Mouse (Mus musculus) forebrain, embryonic 15.5 days (tissue): ENCODE results near the gene Gm26661. TPM values are rescaled to one million over a fixed set of nuclear protein-coding genes. Genes with fewer than 3 reads are reported as not detected.

Experiments used
- ATAC-seq: fragments of 200-750 bp; cut with Nextera tagmentation; replicated peaks from 2 replicates; pipeline ENCODE4 v1.8.0; 2017; ENCODE audit warnings: mild to moderate bottlenecking, moderate TSS enrichment, moderate library complexity
- H3K27ac ChIP-seq: fragments of 300-500 bp; sonication (generic); replicated peaks from 2 replicates; pipeline ENCODE4 v1.5.1; 2015; ENCODE audit warnings: mild to moderate bottlenecking, inconsistent platforms
- H3K27me3 ChIP-seq: fragments of 300-500 bp; sonication (generic); 2 replicates; pipeline ENCODE4 v1.6.1; 2015; ENCODE audit warnings: inconsistent platforms
- H3K36me3 ChIP-seq: fragments of 300-500 bp; sonication (generic); 2 replicates; pipeline ENCODE4 v1.6.1; 2015; ENCODE audit warnings: mild to moderate bottlenecking, inconsistent platforms
- H3K4me1 ChIP-seq: fragments of 300-500 bp; sonication (generic); 2 replicates; pipeline ENCODE4 v1.6.1; 2015; ENCODE audit warnings: inconsistent platforms
- H3K4me2 ChIP-seq: fragments of 300-500 bp; sonication (generic); replicated peaks from 2 replicates; pipeline ENCODE4 v1.6.1; 2015; ENCODE audit warnings: mild to moderate bottlenecking, inconsistent platforms
- H3K4me3 ChIP-seq: fragments of 300-500 bp; sonication (generic); 2 replicates; pipeline ENCODE4 v1.5.1; 2015; ENCODE audit warnings: mild to moderate bottlenecking, inconsistent platforms
- H3K9ac ChIP-seq: fragments of 300-500 bp; sonication (generic); replicated peaks from 2 replicates; pipeline ENCODE4 v1.6.1; 2015; ENCODE audit warnings: mild to moderate bottlenecking, inconsistent platforms
- H3K9me3 ChIP-seq: fragments of 300-500 bp; sonication (generic); 2 replicates; pipeline ENCODE4 v1.6.1; 2016; ENCODE audit warnings: inconsistent platforms
- WGBS: fragments of 180-500 bp; shearing (Covaris S2); methylation state at CpG from one replicate; pipeline ENCODE4 v1.1.7; 2015; ENCODE audit warnings: mixed read lengths; 5-methylcytosine and 5-hydroxymethylcytosine counted together
- polyA plus RNA-seq: library from polyadenylated mRNA; unstranded; fragments of >200 nt; fragmentation: Nextera tagmentation; extraction: Ambion mirVana; gene quantifications from 2 replicates; pipeline ENCODE4 v1.2.1, GENCODE M21; 2015

Gene Gm26661
- polyA plus RNA-seq, 1 experiment from 2014 or later = not detected

GRCm38 (mm10) chr14:7826151-7826937, 35.0 kb downstream of the Gm26661 start:
- no peaks in the 10 kb centered on the region for H3K27me3 ChIP-seq
- H3K36me3 ChIP-seq = no peaks in the 10 kb centered on the region
- no peak overlapping the region for H3K4me3 ChIP-seq
- H3K4me1 ChIP-seq = peaks cover 37% of the 10 kb centered on the region
- ATAC-seq = peak; percentile 85
- peak overlapping the region; percentile 70 for H3K27ac ChIP-seq
- whole genome bisulfite sequencing = 19% methylated on average over 10 of the region's 10 CpGs
- H3K9me3 ChIP-seq = no peaks in the 10 kb centered on the region
- H3K4me2 ChIP-seq = no peak overlapping the region
- H3K9ac ChIP-seq = no peak overlapping the region

- Histone ChIP-seq H3K4me3 (no peak overlapping the region), H3K9ac (no peak overlapping the region), H3K36me3 (no peaks in the 10 kb centered on the region), H3K27ac (no peak overlapping the region), H3K27me3 (no peaks in the 10 kb centered on the region), H3K9me3 (no peaks in the 10 kb centered on the region), H3K4me2 (no peak overlapping the region), H3K4me1 (peaks cover 28% of the 10 kb centered on the region)
- ATAC-seq = no peak
- 92% methylated on average over 2 of the region's 2 CpGs for WGBS
These were observed 37.8 kb downstream of the Gm26661 start for GRCm38 (mm10) chr14:7829181-7829580.

GRCm38 (mm10) chr14:7831770-7832439, 40.5 kb downstream of the Gm26661 start:
- H3K36me3 ChIP-seq = no peaks in the 10 kb centered on the region
- no peak overlapping the region for H3K4me2 ChIP-seq
- no peak for ATAC-seq
- H3K27ac ChIP-seq = no peak overlapping the region
- WGBS = 36% methylated on average over 1 of the region's 1 CpGs
- H3K9ac ChIP-seq = no peak overlapping the region
- H3K27me3 ChIP-seq = no peaks in the 10 kb centered on the region
- H3K4me3 ChIP-seq = no peak overlapping the region
- no peaks in the 10 kb centered on the region for H3K9me3 ChIP-seq
- peaks cover 10% of the 10 kb centered on the region; the same call in 1 of the 2 replicates for H3K4me1 ChIP-seq

- Histone ChIP-seq H3K9ac (no peak overlapping the region), H3K9me3 (no peaks in the 10 kb centered on the region), H3K4me1 (peaks cover 5% of the 10 kb centered on the region; the same call in 1 of the 2 replicates), H3K4me3 (no peak overlapping the region), H3K27ac (no peak overlapping the region), H3K4me2 (no peak overlapping the region), H3K36me3 (no peaks in the 10 kb centered on the region), H3K27me3 (no peaks in the 10 kb centered on the region)
- ATAC-seq = no peak
- WGBS = 98% methylated on average over 5 of the region's 5 CpGs
These were observed 41.0 kb downstream of the Gm26661 start for GRCm38 (mm10) chr14:7832440-7832783.

GRCm38 (mm10) chr14:7833458-7833857, 42.1 kb downstream of the Gm26661 start:
- Histone ChIP-seq H3K4me2 (no peak overlapping the region), H3K4me1 (0 out of 2 replicates have a peak, but pooled peaks cover 4% of the 10 kb centered on the region)

GRCm38 (mm10) chr14:7838564-7839089, 47.2 kb downstream of the Gm26661 start:
- Histone ChIP-seq H3K27ac (no peak overlapping the region), H3K9me3 (no peaks in the 10 kb centered on the region), H3K4me1 (peaks cover 7% of the 10 kb centered on the region; the same call in 1 of the 2 replicates), H3K36me3 (no peaks in the 10 kb centered on the region), H3K4me2 (no peak overlapping the region), H3K9ac (no peak overlapping the region), H3K27me3 (no peaks in the 10 kb centered on the region), H3K4me3 (no peak overlapping the region)
- ATAC-seq = no peak
- 83% methylated on average over 5 of the region's 5 CpGs for WGBS

More at GRCm38 (mm10) chr14:7833458-7833857, 42.1 kb downstream of the Gm26661 start:
- Histone ChIP-seq H3K27me3 (no peaks in the 10 kb centered on the region), H3K9me3 (no peaks in the 10 kb centered on the region), H3K9ac (no peak overlapping the region), H3K36me3 (no peaks in the 10 kb centered on the region), H3K4me3 (no peak overlapping the region), H3K27ac (no peak overlapping the region)
- ATAC-seq = no peak
- 77% methylated on average over 4 of the region's 4 CpGs for WGBS

GRCm38 (mm10) chr14:7839950-7840514, 48.6 kb downstream of the Gm26661 start:
- Histone ChIP-seq H3K4me2 (no peak overlapping the region), H3K4me3 (no peak overlapping the region), H3K36me3 (no peaks in the 10 kb centered on the region), H3K4me1 (peaks cover 7% of the 10 kb centered on the region; the same call in 1 of the 2 replicates), H3K27me3 (no peaks in the 10 kb centered on the region), H3K9me3 (no peaks in the 10 kb centered on the region), H3K27ac (no peak overlapping the region), H3K9ac (no peak overlapping the region)
- ATAC-seq = no peak
- WGBS = 51% methylated on average over 8 of the region's 8 CpGs

Other genes with a start within 250 kb of the Gm26661 start
- gene Gm3558, start 223.0 kb upstream of the Gm26661 start, polyA plus RNA-seq = 2.7 and 3.2 TPM in 2 replicates
- not detected in 2 replicates for gene Gm10338, start 196.0 kb upstream of the Gm26661 start, polyA plus RNA-seq
- gene Gm10128, start 147.6 kb upstream of the Gm26661 start, polyA plus RNA-seq = not detected in 2 replicates
- gene Flnb, start 26.4 kb downstream of the Gm26661 start, polyA plus RNA-seq = 8.6 and 9.6 TPM in 2 replicates
- not detected in 2 replicates for gene Gm45521, start 165.7 kb downstream of the Gm26661 start, polyA plus RNA-seq
- gene Dnase1l3, start 203.0 kb downstream of the Gm26661 start, polyA plus RNA-seq = 0.09 TPM in 2 replicates
- 33.0 and 33.6 TPM in 2 replicates for gene Abhd6, start 211.3 kb downstream of the Gm26661 start, polyA plus RNA-seq